Mouse (Mus musculus): ENCODE measurements around the gene Mapkapk5. TPM values are rescaled to one million over a fixed set of nuclear protein-coding genes. Genes with fewer than 3 reads are reported as not detected.

Mapkapk5 gene
- total and polyA plus RNA-seq, 3 experiments = 51.6 to 102 (median 67.3) TPM

DNA sequence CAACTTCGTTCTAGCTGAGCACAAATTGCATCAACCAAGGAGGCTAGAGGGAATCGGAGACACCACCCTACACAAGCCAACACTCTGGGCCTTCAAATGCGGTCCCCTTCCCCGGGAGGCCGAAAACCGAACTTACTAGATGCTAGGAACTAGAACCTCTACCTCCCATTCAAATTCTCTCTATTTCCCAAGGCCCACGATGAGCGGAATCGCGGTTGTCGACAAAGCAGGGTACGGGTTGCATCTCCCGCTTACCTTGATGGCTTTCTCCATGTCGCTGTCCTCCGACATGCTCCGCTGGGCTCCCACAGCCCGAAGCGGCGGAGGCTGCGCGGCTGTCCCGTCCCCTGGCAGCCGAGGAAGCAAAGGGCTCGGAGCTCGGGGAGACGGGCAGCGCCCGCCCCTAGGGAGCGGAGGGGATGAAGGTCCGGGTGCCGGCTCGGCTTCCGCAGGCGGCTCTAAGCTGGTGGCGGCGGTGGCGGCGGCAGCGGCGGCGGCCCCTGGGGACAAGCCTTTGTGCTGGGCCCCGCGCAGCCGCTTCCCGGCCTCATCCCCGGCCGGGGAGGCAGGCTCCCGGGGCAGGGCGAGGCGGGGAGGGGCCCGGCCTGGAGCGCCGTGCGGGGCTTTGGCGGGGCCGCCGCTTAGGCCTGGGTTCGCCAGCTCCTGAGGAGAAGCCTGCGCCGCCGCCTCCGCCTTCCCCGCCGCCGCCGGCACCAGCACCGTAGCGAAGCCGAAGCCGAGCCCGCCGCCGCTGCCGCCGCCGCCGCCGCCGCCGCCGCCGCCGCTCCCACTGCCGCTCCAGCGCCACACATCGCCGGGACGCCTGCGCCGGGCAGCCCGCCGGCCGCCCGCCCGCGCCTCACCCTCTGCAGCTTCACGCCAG is 554 bp downstream of the Mapkapk5 start, which contains the start of the genes Adam1a and Gm42878:
TSS of gene Adam1a (minus strand) at position 573 of the 883 bp plus-strand sequence.
TSS of gene Gm42878 (minus strand) at position 573 of the 883 bp plus-strand sequence.
- ATAC-seq (ENCODE audit: extremely low read depth, insufficient number of reproducible peaks, low FRiP score, poor library complexity, severe bottlenecking) (no peak), DNase-seq (ENCODE audit: low spot score) (peak; percentile 66)
- Histone ChIP-seq H3K4me3 (ENCODE audit: low read depth, low read length) (peak within 1 kb of the TSS; percentile 83), H3K4me1 (ENCODE audit: insufficient read depth, low read depth, low read length) (peaks cover 30% of the 10 kb centered on the region), H3K27me3 (ENCODE audit: insufficient read depth, low read length) (no peaks in the 10 kb centered on the region), H3K36me3 (replicated peaks) (peaks cover 37% of the 10 kb centered on the region), H3K9me3 (replicated peaks) (no peaks in the 10 kb centered on the region)
- TF ChIP-seq TAL1 (conservative IDR thresholded peaks at IDR 0.05; ENCODE audit: low read depth, low read length) = no peak
- TF ChIP-seq CTCF (IDR thresholded peaks at IDR 0.05; ENCODE audit: low read depth, low read length) = no peak
- TF ChIP-seq GATA2 (IDR thresholded peaks at IDR 0.05; ENCODE audit: borderline replicate concordance, low read depth, low read length) = no peak
- no peak for TF ChIP-seq POLR2AphosphoS5 (IDR thresholded peaks at IDR 0.05; ENCODE audit: insufficient replicate concordance, low read depth, low read length)
- no peak for TF ChIP-seq GATA1 (IDR thresholded peaks at IDR 0.05; ENCODE audit: borderline replicate concordance, low read length)

DNA sequence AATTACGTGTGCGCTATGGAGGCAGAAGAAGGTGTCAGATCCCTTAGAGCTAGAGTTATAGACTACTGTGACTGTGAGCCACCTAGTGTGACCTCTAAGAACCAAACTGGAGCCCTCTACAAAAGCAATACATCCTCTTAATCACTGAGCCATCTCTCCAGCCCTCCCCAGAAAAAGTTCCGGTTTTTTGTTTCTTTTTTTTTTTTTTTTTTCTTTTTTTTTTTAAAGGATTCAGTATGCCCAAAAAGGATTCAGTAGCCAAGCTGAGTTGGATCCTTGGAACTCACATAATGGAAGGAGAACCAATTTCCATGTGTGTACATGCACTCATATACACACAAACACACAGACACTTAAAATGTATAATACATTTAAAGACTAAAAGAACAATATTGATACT is 2.3 kb downstream of the Mapkapk5 start:
- peaks cover 30% of the 10 kb centered on the region for H3K4me1 ChIP-seq (ENCODE audit: insufficient read depth, low read depth, low read length)
- ATAC-seq (ENCODE audit: extremely low read depth, insufficient number of reproducible peaks, low FRiP score, poor library complexity, severe bottlenecking) (no peak), DNase-seq (ENCODE audit: low spot score) (no peak)

DNA sequence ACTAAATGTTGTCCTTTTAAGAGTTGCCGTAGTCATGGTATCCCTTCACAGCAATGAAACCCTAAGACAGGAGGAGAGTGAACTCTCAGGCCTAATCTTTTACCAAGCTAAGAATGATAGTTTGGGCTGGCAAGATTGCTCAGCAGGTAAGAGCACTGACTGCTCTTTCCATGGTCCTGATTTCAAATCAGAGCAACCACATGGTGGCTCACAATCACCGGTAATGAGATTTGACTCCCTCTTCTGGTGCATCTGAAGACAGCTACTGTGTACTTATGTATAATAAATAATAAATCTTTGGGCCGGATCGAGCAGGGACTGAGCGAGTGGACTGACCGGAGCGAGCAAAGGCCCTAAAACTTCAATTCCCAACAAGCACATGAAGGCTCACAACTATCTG is 4.5 kb downstream of the Mapkapk5 start:
- no peak for TF ChIP-seq TAL1 (conservative IDR thresholded peaks at IDR 0.05; ENCODE audit: low read depth, low read length)
- no peak for TF ChIP-seq CTCF (IDR thresholded peaks at IDR 0.05; ENCODE audit: low read depth, low read length)
- no peak for TF ChIP-seq POLR2AphosphoS5 (IDR thresholded peaks at IDR 0.05; ENCODE audit: insufficient replicate concordance, low read depth, low read length)
- no peak for TF ChIP-seq GATA1 (IDR thresholded peaks at IDR 0.05; ENCODE audit: borderline replicate concordance, low read length)
- no peak for TF ChIP-seq GATA2 (IDR thresholded peaks at IDR 0.05; ENCODE audit: borderline replicate concordance, low read depth, low read length)
- peaks cover 59% of the 10 kb centered on the region for H3K36me3 ChIP-seq (replicated peaks)

More for the DNA sequence above, 2.3 kb downstream of the Mapkapk5 start:
- H3K9me3 ChIP-seq (replicated peaks) = no peaks in the 10 kb centered on the region
- H3K4me3 ChIP-seq (ENCODE audit: low read depth, low read length) = no peak overlapping the region
- H3K27me3 ChIP-seq (ENCODE audit: insufficient read depth, low read length) = no peaks in the 10 kb centered on the region
- peaks cover 47% of the 10 kb centered on the region for H3K36me3 ChIP-seq (replicated peaks)
- TF ChIP-seq GATA2 (IDR thresholded peaks at IDR 0.05; ENCODE audit: borderline replicate concordance, low read depth, low read length) (no peak), GATA1 (IDR thresholded peaks at IDR 0.05; ENCODE audit: borderline replicate concordance, low read length) (no peak), CTCF (IDR thresholded peaks at IDR 0.05; ENCODE audit: low read depth, low read length) (no peak), POLR2AphosphoS5 (IDR thresholded peaks at IDR 0.05; ENCODE audit: insufficient replicate concordance, low read depth, low read length) (no peak), TAL1 (conservative IDR thresholded peaks at IDR 0.05; ENCODE audit: low read depth, low read length) (no peak)

DNA sequence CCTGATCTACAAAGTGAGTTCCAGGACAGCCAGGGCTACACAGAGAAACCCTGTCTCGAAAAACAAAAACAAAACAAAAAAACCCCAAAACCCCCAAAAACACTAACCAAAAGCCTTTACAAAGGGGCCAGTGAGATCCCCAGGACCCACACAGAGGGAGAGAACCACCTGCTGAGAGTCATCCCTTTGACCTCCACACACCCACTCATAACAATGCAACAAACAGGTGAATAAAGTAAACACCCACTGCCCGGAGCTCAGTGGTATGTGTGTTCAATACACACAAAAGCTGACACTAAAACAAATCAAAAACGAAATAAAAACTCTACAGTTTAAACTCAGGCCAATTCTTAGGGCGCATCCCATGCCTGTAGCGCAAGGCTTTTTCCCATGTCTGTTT is 5.6 kb downstream of the Mapkapk5 start:
- Histone ChIP-seq H3K4me1 (ENCODE audit: insufficient read depth, low read depth, low read length) (peaks cover 30% of the 10 kb centered on the region), H3K27me3 (ENCODE audit: insufficient read depth, low read length) (no peaks in the 10 kb centered on the region), H3K36me3 (replicated peaks) (peaks cover 70% of the 10 kb centered on the region), H3K9me3 (replicated peaks) (no peaks in the 10 kb centered on the region), H3K4me3 (ENCODE audit: low read depth, low read length) (no peak overlapping the region)
- TF ChIP-seq GATA2 (IDR thresholded peaks at IDR 0.05; ENCODE audit: borderline replicate concordance, low read depth, low read length) = no peak
- no peak for TF ChIP-seq GATA1 (IDR thresholded peaks at IDR 0.05; ENCODE audit: borderline replicate concordance, low read length)
- no peak for TF ChIP-seq TAL1 (conservative IDR thresholded peaks at IDR 0.05; ENCODE audit: low read depth, low read length)
- no peak for TF ChIP-seq CTCF (IDR thresholded peaks at IDR 0.05; ENCODE audit: low read depth, low read length)
- no peak for TF ChIP-seq POLR2AphosphoS5 (IDR thresholded peaks at IDR 0.05; ENCODE audit: insufficient replicate concordance, low read depth, low read length)
- ATAC-seq (ENCODE audit: extremely low read depth, insufficient number of reproducible peaks, low FRiP score, poor library complexity, severe bottlenecking) (no peak), DNase-seq (ENCODE audit: low spot score) (no peak)

More for the DNA sequence above, 4.5 kb downstream of the Mapkapk5 start:
- H3K27me3 ChIP-seq (ENCODE audit: insufficient read depth, low read length) = no peaks in the 10 kb centered on the region
- peaks cover 25% of the 10 kb centered on the region for H3K4me1 ChIP-seq (ENCODE audit: insufficient read depth, low read depth, low read length)
- no peak for ATAC-seq (ENCODE audit: extremely low read depth, insufficient number of reproducible peaks, low FRiP score, poor library complexity, severe bottlenecking)
- DNase-seq (ENCODE audit: low spot score) = no peak
- H3K4me3 ChIP-seq (ENCODE audit: low read depth, low read length) = no peak overlapping the region
- H3K9me3 ChIP-seq (replicated peaks) = no peaks in the 10 kb centered on the region

DNA sequence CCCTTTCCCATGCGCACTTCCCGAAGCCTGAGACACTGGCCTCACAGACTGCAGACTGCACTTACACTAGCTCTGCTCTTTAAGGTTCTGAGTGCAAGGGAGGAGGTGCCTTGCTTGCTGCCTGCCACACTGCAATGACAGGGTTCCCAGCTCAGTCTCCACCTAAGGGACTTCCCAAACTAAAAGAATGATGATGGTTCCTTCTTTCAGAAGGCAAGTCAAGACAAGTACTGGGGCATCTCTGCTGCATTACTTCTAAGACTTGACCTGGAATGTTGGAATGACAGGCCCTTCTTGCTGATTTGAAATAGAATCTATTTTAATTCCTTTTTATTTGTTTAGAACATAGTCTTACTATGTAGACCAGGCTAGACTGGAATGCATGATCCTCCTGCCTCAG is 8.1 kb downstream of the Mapkapk5 start:
- Histone ChIP-seq H3K4me1 (ENCODE audit: insufficient read depth, low read depth, low read length) (peaks cover 11% of the 10 kb centered on the region), H3K36me3 (replicated peaks) (peaks cover 90% of the 10 kb centered on the region), H3K27me3 (ENCODE audit: insufficient read depth, low read length) (no peaks in the 10 kb centered on the region), H3K9me3 (replicated peaks) (no peaks in the 10 kb centered on the region), H3K4me3 (ENCODE audit: low read depth, low read length) (no peak overlapping the region)
- TF ChIP-seq GATA1 (IDR thresholded peaks at IDR 0.05; ENCODE audit: borderline replicate concordance, low read length) = no peak
- no peak for TF ChIP-seq CTCF (IDR thresholded peaks at IDR 0.05; ENCODE audit: low read depth, low read length)
- ATAC-seq (ENCODE audit: extremely low read depth, insufficient number of reproducible peaks, low FRiP score, poor library complexity, severe bottlenecking) (no peak), DNase-seq (ENCODE audit: low spot score) (no peak)

- Histone ChIP-seq H3K27me3 (ENCODE audit: insufficient read depth, low read length) (no peaks in the 10 kb centered on the region), H3K9me3 (replicated peaks) (no peaks in the 10 kb centered on the region), H3K4me3 (ENCODE audit: low read depth, low read length) (no peak overlapping the region), H3K36me3 (replicated peaks) (peaks cover 90% of the 10 kb centered on the region), H3K4me1 (ENCODE audit: insufficient read depth, low read depth, low read length) (peaks cover 8% of the 10 kb centered on the region; the same call in 1 of the 2 replicates)
- DNase-seq (ENCODE audit: low spot score) = no peak
- TF ChIP-seq GATA1 (IDR thresholded peaks at IDR 0.05; ENCODE audit: borderline replicate concordance, low read length) (no peak), CTCF (IDR thresholded peaks at IDR 0.05; ENCODE audit: low read depth, low read length) (no peak), GATA2 (IDR thresholded peaks at IDR 0.05; ENCODE audit: borderline replicate concordance, low read depth, low read length) (no peak), POLR2AphosphoS5 (IDR thresholded peaks at IDR 0.05; ENCODE audit: insufficient replicate concordance, low read depth, low read length) (no peak), TAL1 (conservative IDR thresholded peaks at IDR 0.05; ENCODE audit: low read depth, low read length) (no peak)
- no peak for ATAC-seq (ENCODE audit: extremely low read depth, insufficient number of reproducible peaks, low FRiP score, poor library complexity, severe bottlenecking)
Observed at GRCm38 (mm10) chr5:121536921-121537555, 8.7 kb downstream of the Mapkapk5 start.
